Mouse (Mus musculus): ENCODE results near the gene Olfr346.

Gene Olfr346

DNA sequence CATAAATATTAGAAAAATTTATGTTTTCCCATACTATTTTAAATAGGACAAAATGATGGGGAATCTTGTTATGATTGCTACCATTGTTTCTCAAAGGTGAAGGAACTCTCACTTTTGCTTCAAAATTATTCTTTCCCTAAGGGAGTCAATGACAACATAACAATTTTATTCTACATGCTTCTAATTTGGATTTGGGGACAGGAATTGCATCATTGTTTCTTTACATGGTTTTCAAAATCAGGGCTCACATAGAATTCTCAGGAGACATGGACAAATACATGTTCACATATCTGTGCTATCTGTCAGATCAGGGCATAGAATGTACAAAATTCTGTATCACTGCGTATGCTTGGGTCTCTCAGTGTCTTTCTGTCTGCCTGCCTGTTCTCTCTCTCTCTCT is at the start of gene Olfr346:
TSS of gene Olfr346 (plus strand) at position 301 of the 400 bp plus-strand sequence.
- DNase-seq, result no peak

DNA sequence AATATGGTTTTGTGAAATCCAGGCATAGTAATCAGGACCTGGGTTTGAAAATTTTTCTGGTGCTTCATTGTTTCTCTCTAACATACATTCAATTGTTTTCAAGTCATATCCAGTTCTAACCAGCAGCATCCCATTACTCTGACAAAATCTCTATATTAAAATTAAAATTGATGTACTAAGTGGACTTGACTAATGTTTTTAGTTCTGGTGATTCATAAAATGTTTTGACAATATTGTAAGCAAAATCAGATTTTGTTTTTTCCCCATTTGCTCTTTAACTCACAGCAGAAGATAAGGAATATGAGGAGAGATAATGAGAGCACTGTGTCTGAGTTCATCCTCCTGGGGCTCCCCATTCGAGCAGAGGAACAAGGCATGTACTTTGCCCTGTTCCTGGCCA is 45.8 kb upstream of the Olfr346 start, which contains the start of gene Olfr345:
TSS of gene Olfr345 (plus strand) at position 301 of the 400 bp plus-strand sequence.
- DNase-seq, result no peak

DNA sequence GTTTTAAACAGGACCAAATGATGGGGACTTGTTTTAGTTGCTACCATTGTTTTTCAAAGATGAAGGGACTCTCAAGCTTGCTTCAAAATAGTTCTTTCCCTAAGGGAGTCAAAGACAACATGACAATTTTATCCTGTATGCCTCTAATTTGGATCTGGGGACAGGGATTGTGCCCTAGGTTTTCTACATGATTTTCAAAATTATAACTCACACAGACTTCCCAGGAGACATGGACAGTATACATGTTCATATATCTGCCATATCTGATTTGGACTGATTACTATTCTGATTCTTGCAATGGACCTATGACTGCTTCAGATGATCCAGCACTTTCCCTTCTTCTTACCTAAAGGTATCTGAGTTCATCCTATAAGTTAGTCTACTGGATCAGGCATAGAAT is 46.0 kb downstream of the Olfr346 start, which contains the start of gene Olfr347:
TSS of gene Olfr347 (plus strand) at position 301 of the 400 bp plus-strand sequence.
- no peak for DNase-seq

DNA sequence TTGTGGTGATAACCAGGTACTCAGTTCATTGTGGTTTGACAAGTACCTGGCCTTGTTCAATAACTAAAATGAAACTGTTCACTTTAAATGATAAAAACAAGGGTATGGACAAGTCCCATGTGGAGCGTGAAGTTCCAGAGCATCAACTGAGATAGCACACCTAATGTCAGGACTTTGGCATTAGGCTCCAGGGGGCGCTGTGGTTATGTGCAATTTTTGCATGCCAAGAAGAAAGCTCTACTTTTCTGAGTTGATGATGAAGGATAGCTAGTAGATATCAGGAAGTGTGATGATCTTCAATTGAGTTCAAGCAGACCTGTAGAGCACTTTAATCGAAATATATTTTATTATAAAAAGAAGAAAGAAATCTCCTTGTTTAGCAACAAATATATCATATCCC is 50.6 kb downstream of the Olfr346 start:
- DNase-seq, result no peak
